In the genomic region with DNA sequence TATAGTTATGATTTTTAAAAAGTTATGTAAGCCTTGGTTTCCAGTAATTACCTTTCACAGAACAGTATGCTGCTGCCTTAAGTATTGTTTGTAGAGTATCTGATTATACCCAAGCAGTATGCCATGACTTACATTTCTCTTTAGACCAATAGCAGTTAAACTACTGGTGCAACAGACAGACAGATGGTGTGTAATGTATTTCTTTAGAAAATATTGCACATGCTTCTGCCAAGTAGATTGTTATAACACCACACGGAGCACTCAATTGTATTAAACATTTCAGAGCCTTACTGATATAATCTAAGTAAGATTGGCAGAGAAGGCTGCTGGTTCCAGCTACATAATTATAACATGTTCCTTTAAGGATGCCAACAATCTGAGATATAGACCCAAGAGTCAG, we compare ENCODE assay signal across 27 mouse cellular contexts.
DNase-seq lines count a peak whose midpoint lies in the region; ATAC-seq and TF ChIP-seq lines count a peak whose summit lies in the region.
"Had no signal": no experiment of that assay in that cellular context is flagged by ENCODE, and none has a peak within 500 bp of the region (broad histone marks: within the 10 kb centered on the region; RNA-seq: fewer than 3 reads in every experiment).

No protein-coding gene starts in this region.

- no peaks in the 10 kb centered on the region for H3K9me3 ChIP-seq in forebrain, embryonic 13.5 days (replicated peaks)
- no peaks in the 10 kb centered on the region for H3K9me3 ChIP-seq in forebrain, embryonic 12.5 days
- H3K9me3 ChIP-seq in forebrain, embryonic 15.5 days, result no peaks in the 10 kb centered on the region
- H3K9me3 ChIP-seq in forebrain, embryonic 10.5 days, result no peaks in the 10 kb centered on the region
- H3K9me3 ChIP-seq in forebrain, embryonic 16.5 days (ENCODE audit: control insufficient read depth, low read length), result no peaks in the 10 kb centered on the region
- H3K9me3 ChIP-seq: embryonic facial prominence, embryonic 13.5 days; embryonic facial prominence, embryonic 15.5 days; G1E had no signal

- H3K4me3 ChIP-seq in forebrain, embryonic 13.5 days, result no peak overlapping the region
- H3K4me3 ChIP-seq in forebrain, embryonic 12.5 days (replicated peaks), result no peak overlapping the region
- no peak overlapping the region for H3K4me3 ChIP-seq in forebrain, embryonic 15.5 days
- H3K4me3 ChIP-seq in forebrain, embryonic 10.5 days, result no peak overlapping the region
- H3K4me3 ChIP-seq in forebrain, embryonic 16.5 days (replicated peaks; ENCODE audit: low read length), result no peak overlapping the region
- H3K4me3 ChIP-seq: embryonic facial prominence, embryonic 13.5 days; embryonic facial prominence, embryonic 15.5 days; erythroblast, embryonic 14.5 days; gastrocnemius, adult 2 months had no signal

- H3K27ac ChIP-seq in forebrain, embryonic 13.5 days, result no peak overlapping the region
- H3K27ac ChIP-seq in forebrain, embryonic 12.5 days, result no peak overlapping the region
- H3K27ac ChIP-seq in forebrain, embryonic 15.5 days (replicated peaks), result no peak overlapping the region
- H3K27ac ChIP-seq in forebrain, embryonic 10.5 days, result no peak overlapping the region
- H3K27ac ChIP-seq in forebrain, embryonic 16.5 days (ENCODE audit: low read length), result no peak overlapping the region
- H3K27ac ChIP-seq: embryonic facial prominence, embryonic 13.5 days; embryonic facial prominence, embryonic 15.5 days; gastrocnemius, adult 2 months had no signal

- peak; percentile 68; the same call in 1 of the 2 replicates for ATAC-seq in forebrain, embryonic 13.5 days
- ATAC-seq in forebrain, embryonic 12.5 days (ENCODE audit: low FRiP score), result no peak
- ATAC-seq in forebrain, embryonic 15.5 days (replicated peaks), result peak; percentile 71; the same call in 1 of the 2 replicates
- ATAC-seq in forebrain, embryonic 16.5 days, result peak; percentile 81
- no peak for ATAC-seq in inflammation-experienced regulatory T-cells, adult 6 months
- ATAC-seq: activated CD4-positive, CD25-positive, alpha-beta regulatory T cell, adult 4 months; CD4-positive, CD25-positive, alpha-beta regulatory T cell, adult 4 months; Patski had no signal

- no peak overlapping the region for H3K4me2 ChIP-seq in forebrain, embryonic 13.5 days
- no peak overlapping the region for H3K4me2 ChIP-seq in forebrain, embryonic 12.5 days
- H3K4me2 ChIP-seq in forebrain, embryonic 15.5 days (replicated peaks), result no peak overlapping the region
- no peak overlapping the region for H3K4me2 ChIP-seq in forebrain, embryonic 16.5 days (ENCODE audit: low read length)
- H3K4me2 ChIP-seq: embryonic facial prominence, embryonic 13.5 days; embryonic facial prominence, embryonic 15.5 days had no signal

- H3K9ac ChIP-seq in forebrain, embryonic 13.5 days, result no peak overlapping the region
- no peak overlapping the region for H3K9ac ChIP-seq in forebrain, embryonic 12.5 days
- no peak overlapping the region for H3K9ac ChIP-seq in forebrain, embryonic 15.5 days (replicated peaks)
- no peak overlapping the region for H3K9ac ChIP-seq in forebrain, embryonic 16.5 days (replicated peaks; ENCODE audit: low read depth, low read length)
- H3K9ac ChIP-seq: embryonic facial prominence, embryonic 13.5 days; embryonic facial prominence, embryonic 15.5 days had no signal

- 84% methylated on average over 1 of the region's 1 CpGs for WGBS in forebrain, embryonic 13.5 days
- WGBS in forebrain, embryonic 12.5 days, result 72% methylated on average over 1 of the region's 1 CpGs
- WGBS in forebrain, embryonic 15.5 days, result 56% methylated on average over 1 of the region's 1 CpGs
- 89% methylated on average over 1 of the region's 1 CpGs for WGBS in forebrain, embryonic 10.5 days
- 53% methylated on average over 1 of the region's 1 CpGs for WGBS in forebrain, embryonic 16.5 days

- no peaks in the 10 kb centered on the region for H3K36me3 ChIP-seq in forebrain, embryonic 13.5 days (ENCODE audit: poor library complexity, severe bottlenecking)
- no peaks in the 10 kb centered on the region for H3K36me3 ChIP-seq in forebrain, embryonic 12.5 days (replicated peaks)
- no peaks in the 10 kb centered on the region for H3K36me3 ChIP-seq in forebrain, embryonic 15.5 days
- no peaks in the 10 kb centered on the region for H3K36me3 ChIP-seq in forebrain, embryonic 10.5 days (replicated peaks)
- H3K36me3 ChIP-seq in forebrain, embryonic 16.5 days (ENCODE audit: control insufficient read depth, insufficient read depth), result no peaks in the 10 kb centered on the region
- H3K36me3 ChIP-seq: embryonic facial prominence, embryonic 13.5 days; embryonic facial prominence, embryonic 15.5 days; G1E had no signal

- no peak for DNase-seq in forebrain, embryonic 10.5 days (ENCODE audit: extremely low spot score, low spot score)
- DNase-seq in brain, embryonic 14.5 days (ENCODE audit: low read depth), result peak; percentile 59
- no peak for DNase-seq in adrenal gland, postnatal 25 days
- DNase-seq: adrenal gland, adult 8-10 months; adrenal gland, postnatal 14 days; B cell, adult 2 months; cerebellum, adult 11 months; cerebellum, adult 18-20 months; cerebellum, adult 8-10 months; cerebellum, adult 9-11 months; cerebellum, postnatal 14 days; cerebellum, postnatal 36 days; embryo, embryonic 11 days; gastrocnemius, adult 2 months had no signal

- TF ChIP-seq CTCF in brain, embryonic 14.5 days (IDR thresholded peaks at IDR 0.05; ENCODE audit: borderline replicate concordance, extremely low read depth, insufficient read depth, insufficient read length), result no peak

- H3K27me3 ChIP-seq in forebrain, embryonic 13.5 days, result no peaks in the 10 kb centered on the region
- H3K27me3 ChIP-seq in forebrain, embryonic 12.5 days, result no peaks in the 10 kb centered on the region
- H3K27me3 ChIP-seq in forebrain, embryonic 15.5 days, result no peaks in the 10 kb centered on the region
- no peaks in the 10 kb centered on the region for H3K27me3 ChIP-seq in forebrain, embryonic 10.5 days (ENCODE audit: poor library complexity, severe bottlenecking)
- H3K27me3 ChIP-seq in forebrain, embryonic 16.5 days (replicated peaks; ENCODE audit: control insufficient read depth, insufficient read depth, low read length), result no peaks in the 10 kb centered on the region
- H3K27me3 ChIP-seq: CH12.LX; embryonic facial prominence, embryonic 13.5 days; embryonic facial prominence, embryonic 15.5 days had no signal

- no peak for TF ChIP-seq POLR2A in brain, embryonic 14.5 days (IDR thresholded peaks at IDR 0.05; ENCODE audit: borderline replicate concordance, extremely low read depth, insufficient read depth, insufficient read length, poor library complexity, severe bottlenecking)

- H3K4me1 ChIP-seq in forebrain, embryonic 13.5 days, result no peaks in the 10 kb centered on the region
- H3K4me1 ChIP-seq in forebrain, embryonic 12.5 days, result no peaks in the 10 kb centered on the region
- H3K4me1 ChIP-seq in forebrain, embryonic 15.5 days, result no peaks in the 10 kb centered on the region
- no peaks in the 10 kb centered on the region for H3K4me1 ChIP-seq in forebrain, embryonic 10.5 days
- H3K4me1 ChIP-seq in forebrain, embryonic 16.5 days (replicated peaks; ENCODE audit: control insufficient read depth, insufficient read depth, low read length), result no peaks in the 10 kb centered on the region
- H3K4me1 ChIP-seq: embryonic facial prominence, embryonic 13.5 days; embryonic facial prominence, embryonic 15.5 days had no signal

Comparison
In these comparisons a context has a peak if more than half of its experiments do, and no peak if none do; other contexts are left out.
1. ATAC-seq: peak in forebrain, embryonic 13.5 days (single experiment), forebrain, embryonic 15.5 days (single experiment) and forebrain, embryonic 16.5 days (single experiment); none in forebrain, embryonic 12.5 days (single experiment) and inflammation-experienced regulatory T-cells, adult 6 months (single experiment).